Comparison of ENCODE assay signal across 9 mouse cellular contexts in genomic region chr7:137318924-137319885, GRCm38 (mm10). TPM values are rescaled to one million over a fixed set of nuclear protein-coding genes. Genes with fewer than 3 reads are reported as not detected.
DNase-seq lines count a peak whose midpoint lies in the region; ATAC-seq lines count a peak whose summit lies in the region.
"Had no signal": no experiment of that assay in that cellular context is flagged by ENCODE, and none has a peak within 500 bp of the region (broad histone marks: within the 10 kb centered on the region; RNA-seq: fewer than 3 reads in every experiment).

No protein-coding gene starts in this region.

- H3K4me1 ChIP-seq in forebrain, embryonic 11.5 days (replicated peaks; ENCODE audit: control insufficient read depth, insufficient read depth, low read length) = peaks cover 33% of the 10 kb centered on the region
- peaks cover 64% of the 10 kb centered on the region for H3K4me1 ChIP-seq in forebrain, embryonic 15.5 days
- peaks cover 16% of the 10 kb centered on the region for H3K4me1 ChIP-seq in embryonic facial prominence, embryonic 11.5 days (ENCODE audit: control insufficient read depth, insufficient read depth, low read length)
- peaks cover 54% of the 10 kb centered on the region for H3K4me1 ChIP-seq in hindbrain, embryonic 14.5 days (replicated peaks; ENCODE audit: control insufficient read depth, insufficient read depth, low read length)

- DNase-seq in forebrain, embryonic 11.5 days (ENCODE audit: low spot score) = peak; percentile 85
- DNase-seq in B cell, adult 2 months = peak; percentile 55 to 56
- peak; percentile 89 for DNase-seq in embryonic facial prominence, embryonic 11.5 days (ENCODE audit: low spot score)
- DNase-seq in hindbrain, embryonic 14.5 days (ENCODE audit: low spot score) = peak; percentile 77
- DNase-seq in thymus, postnatal 10 days (ENCODE audit: low spot score in 2 of 2) = peak; percentile 34 to 64
- DNase-seq in layer of hippocampus, postnatal 36 days = no peak
- DNase-seq: liver, embryonic 13.5 days had no signal

- H3K9me3 ChIP-seq in forebrain, embryonic 11.5 days (ENCODE audit: control insufficient read depth, low read length) = no peaks in the 10 kb centered on the region
- no peaks in the 10 kb centered on the region for H3K9me3 ChIP-seq in forebrain, embryonic 15.5 days
- no peaks in the 10 kb centered on the region for H3K9me3 ChIP-seq in embryonic facial prominence, embryonic 11.5 days (replicated peaks; ENCODE audit: control insufficient read depth, low read length)
- no peaks in the 10 kb centered on the region for H3K9me3 ChIP-seq in hindbrain, embryonic 14.5 days (ENCODE audit: control insufficient read depth, low read length)
- H3K9me3 ChIP-seq: liver, embryonic 13.5 days had no signal

- H3K36me3 ChIP-seq in forebrain, embryonic 11.5 days (ENCODE audit: control insufficient read depth, insufficient read depth, low read length) = no peaks in the 10 kb centered on the region
- H3K36me3 ChIP-seq in forebrain, embryonic 15.5 days = no peaks in the 10 kb centered on the region
- no peaks in the 10 kb centered on the region for H3K36me3 ChIP-seq in embryonic facial prominence, embryonic 11.5 days (replicated peaks; ENCODE audit: control insufficient read depth, insufficient read depth, low read depth, low read length)
- no peaks in the 10 kb centered on the region for H3K36me3 ChIP-seq in hindbrain, embryonic 14.5 days (replicated peaks; ENCODE audit: control insufficient read depth, insufficient read depth)
- H3K36me3 ChIP-seq: liver, embryonic 13.5 days had no signal

- no peak for ATAC-seq in forebrain, embryonic 11.5 days (replicated peaks; ENCODE audit: low FRiP score)
- no peak for ATAC-seq in forebrain, embryonic 15.5 days (replicated peaks)
- no peak for ATAC-seq in embryonic facial prominence, embryonic 11.5 days (replicated peaks; ENCODE audit: insufficient number of reproducible peaks, low FRiP score, low TSS enrichment, low read depth)
- ATAC-seq in hindbrain, embryonic 14.5 days (ENCODE audit: low FRiP score) = no peak
- peak; percentile 56 for ATAC-seq in megakaryocyte progenitor cell, adult 5-6 weeks (replicated peaks; ENCODE audit: poor library complexity)

- H3K9ac ChIP-seq in forebrain, embryonic 11.5 days (ENCODE audit: low read length) = no peak overlapping the region
- H3K9ac ChIP-seq in forebrain, embryonic 15.5 days (replicated peaks) = no peak overlapping the region
- H3K9ac ChIP-seq in embryonic facial prominence, embryonic 11.5 days (replicated peaks; ENCODE audit: low read length) = no peak overlapping the region
- H3K9ac ChIP-seq in hindbrain, embryonic 14.5 days = peak overlapping the region; percentile 96
- H3K9ac ChIP-seq: liver, embryonic 13.5 days had no signal

- WGBS in forebrain, embryonic 11.5 days = 1% methylated on average over 48 of the region's 48 CpGs
- under 1% methylated on average over 48 of the region's 48 CpGs for WGBS in forebrain, embryonic 15.5 days
- WGBS in embryonic facial prominence, embryonic 11.5 days = under 1% methylated on average over 48 of the region's 48 CpGs
- WGBS in hindbrain, embryonic 14.5 days = 1% methylated on average over 48 of the region's 48 CpGs

- peaks cover 96% of the 10 kb centered on the region for H3K27me3 ChIP-seq in forebrain, embryonic 11.5 days (ENCODE audit: control insufficient read depth, insufficient read depth, low read length)
- peaks cover 97% of the 10 kb centered on the region for H3K27me3 ChIP-seq in forebrain, embryonic 15.5 days
- peaks cover 81% of the 10 kb centered on the region for H3K27me3 ChIP-seq in embryonic facial prominence, embryonic 11.5 days (ENCODE audit: control insufficient read depth, insufficient read depth, low read length)
- H3K27me3 ChIP-seq in hindbrain, embryonic 14.5 days (ENCODE audit: control insufficient read depth, insufficient read depth, low read length) = peaks cover 63% of the 10 kb centered on the region

- no peak overlapping the region for H3K4me3 ChIP-seq in forebrain, embryonic 11.5 days (ENCODE audit: low read depth, low read length)
- H3K4me3 ChIP-seq in forebrain, embryonic 15.5 days = no peak overlapping the region
- peak overlapping the region; percentile 15 for H3K4me3 ChIP-seq in embryonic facial prominence, embryonic 11.5 days (ENCODE audit: low read depth, low read length)
- peak overlapping the region; percentile 61 for H3K4me3 ChIP-seq in hindbrain, embryonic 14.5 days (replicated peaks; ENCODE audit: low read length)
- H3K4me3 ChIP-seq: liver, embryonic 13.5 days had no signal

- peak overlapping the region; percentile 24; the same call in 1 of the 2 replicates for H3K4me2 ChIP-seq in forebrain, embryonic 11.5 days (ENCODE audit: low read depth, low read length, severe bottlenecking)
- no peak overlapping the region for H3K4me2 ChIP-seq in forebrain, embryonic 15.5 days (replicated peaks)
- H3K4me2 ChIP-seq in embryonic facial prominence, embryonic 11.5 days (ENCODE audit: low read depth, low read length) = peak overlapping the region; percentile 46
- H3K4me2 ChIP-seq in hindbrain, embryonic 14.5 days (replicated peaks) = peak overlapping the region; percentile 64
- H3K4me2 ChIP-seq: liver, embryonic 13.5 days had no signal

- H3K27ac ChIP-seq in forebrain, embryonic 11.5 days (ENCODE audit: low read depth, low read length) = no peak overlapping the region
- no peak overlapping the region for H3K27ac ChIP-seq in forebrain, embryonic 15.5 days (replicated peaks)
- H3K27ac ChIP-seq in embryonic facial prominence, embryonic 11.5 days (replicated peaks; ENCODE audit: low read depth, low read length) = no peak overlapping the region
- peak overlapping the region; percentile 98 for H3K27ac ChIP-seq in hindbrain, embryonic 14.5 days
- H3K27ac ChIP-seq: liver, embryonic 13.5 days had no signal

RNA-seq across cellular contexts. Expression of gene Ebf3, which starts 5.0 kb away (rescaled TPM):
- polyA plus RNA-seq in forebrain, embryonic 11.5 days (2014; fragmentation: Nextera tagmentation; extraction: Ambion mirVana) = 2.9 and 3.6 TPM in 2 replicates
- 0.80 and 0.83 TPM in 2 replicates for polyA plus RNA-seq in forebrain, embryonic 15.5 days (2015; fragmentation: Nextera tagmentation; extraction: Ambion mirVana)
- polyA plus RNA-seq in embryonic facial prominence, embryonic 11.5 days (2014; fragmentation: Nextera tagmentation; extraction: Ambion mirVana) = 7.2 and 7.9 TPM in 2 replicates
- 26.9 and 32.8 TPM in 2 replicates for polyA plus RNA-seq in hindbrain, embryonic 14.5 days (2014; fragmentation: Nextera tagmentation; extraction: Ambion mirVana)
- total RNA-seq in megakaryocyte progenitor cell, adult 5-6 weeks (2015) = 0.07 TPM in 1 of 2 replicates, not detected in the other
- 0.12 TPM in 1 of 2 replicates, not detected in the other for total RNA-seq in megakaryocyte progenitor cell, adult 5-6 weeks (2017)
- under 1 TPM; 0.38 to 0.60 TPM for total RNA-seq in layer of hippocampus, postnatal 36 days (2021)

Comparison
In these comparisons a context has a peak if more than half of its experiments do, and no peak if none do; other contexts are left out.
1. DNase-seq: peak in forebrain, embryonic 11.5 days (single experiment), B cell, adult 2 months (2 of 2), embryonic facial prominence, embryonic 11.5 days (single experiment), hindbrain, embryonic 14.5 days (single experiment) and thymus, postnatal 10 days (2 of 2); none in layer of hippocampus, postnatal 36 days (0 of 2).
2. H3K4me3 ChIP-seq: peak in embryonic facial prominence, embryonic 11.5 days (single experiment) and hindbrain, embryonic 14.5 days (single experiment); none in forebrain, embryonic 11.5 days (single experiment) and forebrain, embryonic 15.5 days (single experiment).